Mouse (Mus musculus): Measurements from ENCODE around the gene Gm17584.
"Not testable (repeated sequence)": the region's sequence is repeated elsewhere in the genome, so short reads cannot be mapped to it uniquely, and the experiment has no call there.

The Gm17584 gene

DNA sequence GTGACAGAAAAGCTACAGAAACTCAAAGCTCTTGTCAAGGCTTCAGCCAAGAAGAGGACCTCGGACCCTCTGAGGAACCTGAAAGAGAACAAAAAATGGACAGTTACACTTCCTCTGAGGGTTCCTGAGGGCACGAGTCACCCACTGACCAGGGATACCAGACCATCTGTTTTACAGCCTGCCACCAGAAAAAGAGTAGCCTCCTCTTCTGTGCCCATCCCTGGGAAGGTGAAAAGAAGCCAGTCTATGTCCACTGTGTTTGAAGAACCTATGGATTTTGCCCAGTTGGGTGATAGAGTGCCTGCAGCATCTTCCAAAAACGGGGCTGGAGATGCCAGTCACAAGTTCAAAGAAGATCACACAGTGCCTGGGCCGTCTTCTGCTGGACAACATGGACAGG is at the start of gene Gm17584:
TSS of gene Gm17584 (plus strand) at position 301 of the 400 bp plus-strand sequence.
- DNase-seq (ENCODE audit: low read depth, low spot score), result not testable (repeated sequence)
